Mouse (Mus musculus) hindbrain, embryonic 11.5 days (tissue): ENCODE data around the gene Bace2. TPM values are rescaled to one million over a fixed set of nuclear protein-coding genes. Genes with fewer than 3 reads are reported as not detected.
A peak's percentile ranks its signal among the peaks of the same experiment; 100 is the strongest.

ENCODE experiments used
- ATAC-seq: fragments of 200-750 bp; cut with Nextera tagmentation; 2 replicates; pipeline ENCODE4 v1.8.0; 2017; ENCODE audit warnings: mild to moderate bottlenecking, moderate TSS enrichment, moderate library complexity; ENCODE audit not compliant: low FRiP score
- DNase-seq: peaks from one replicate; pipeline ENCODE4 v3.0.0-alpha.2; 2015; ENCODE audit warnings: low spot score
- H3K27ac ChIP-seq: fragments of 300-500 bp; sonication (generic); 2 replicates; pipeline ENCODE4 v1.5.1; 2014; ENCODE audit warnings: mild to moderate bottlenecking, low read depth, low read length
- H3K27me3 ChIP-seq: fragments of 300-500 bp; sonication (generic); 2 replicates; pipeline ENCODE4 v1.6.1; 2014; ENCODE audit warnings: mild to moderate bottlenecking, low read length, moderate library complexity, mixed read lengths; ENCODE audit not compliant: control insufficient read depth, insufficient read depth
- H3K36me3 ChIP-seq: fragments of 300-500 bp; sonication (generic); 2 replicates; pipeline ENCODE4 v1.6.1; 2014; ENCODE audit warnings: mild to moderate bottlenecking, low read length, moderate library complexity, mixed read lengths; ENCODE audit not compliant: control insufficient read depth, insufficient read depth
- H3K4me1 ChIP-seq: fragments of 300-500 bp; sonication (generic); replicated peaks from 2 replicates; pipeline ENCODE4 v1.6.1; 2014; ENCODE audit warnings: low read length, mixed read lengths; ENCODE audit not compliant: control insufficient read depth, insufficient read depth
- H3K4me2 ChIP-seq: fragments of 300-500 bp; sonication (generic); replicated peaks from 2 replicates; pipeline ENCODE4 v1.6.1; 2014; ENCODE audit warnings: mild to moderate bottlenecking, low read depth, low read length
- H3K4me3 ChIP-seq: fragments of 300-500 bp; sonication (generic); 2 replicates; pipeline ENCODE4 v1.5.1; 2014; ENCODE audit warnings: low read depth, low read length
- H3K9ac ChIP-seq: fragments of 300-500 bp; sonication (generic); 2 replicates; pipeline ENCODE4 v1.6.1; 2014; ENCODE audit warnings: low read depth, low read length
- H3K9me3 ChIP-seq: fragments of 300-500 bp; sonication (generic); 2 replicates; pipeline ENCODE4 v1.6.1; 2016; ENCODE audit warnings: low read length; ENCODE audit not compliant: control insufficient read depth
- WGBS: fragments of 180-500 bp; shearing (Covaris S2); extraction: QIAGEN DNeasy Blood & Tissue Kit; methylation state at CpG from one replicate; pipeline ENCODE4 v1.1.7; 2014; 5-methylcytosine and 5-hydroxymethylcytosine counted together
- polyA plus RNA-seq: library from polyadenylated mRNA; unstranded; fragments of >200 nt; fragmentation: Nextera tagmentation; extraction: Ambion mirVana; gene quantifications from 2 replicates; pipeline ENCODE4 v1.2.1, GENCODE M21; 2014

The Bace2 gene
- polyA plus RNA-seq, 1 experiment from 2014 or later: 4.2 TPM

GRCm38 (mm10) chr16:97441967-97442366, 85.4 kb downstream of the Bace2 start:
- Histone ChIP-seq H3K36me3 (no peaks in the 10 kb centered on the region), H3K27me3 (no peaks in the 10 kb centered on the region), H3K4me1 (no peaks in the 10 kb centered on the region), H3K4me3 (no peak overlapping the region), H3K9ac (no peak overlapping the region), H3K27ac (no peak overlapping the region), H3K4me2 (no peak overlapping the region), H3K9me3 (no peaks in the 10 kb centered on the region)
- ATAC-seq (no peak), DNase-seq (no peak)
- WGBS: 86% methylated on average over 9 of the region's 9 CpGs

GRCm38 (mm10) chr16:97443670-97444263, 87.2 kb downstream of the Bace2 start:
- no peak overlapping the region for H3K27ac ChIP-seq
- no peaks in the 10 kb centered on the region for H3K36me3 ChIP-seq
- H3K4me1 ChIP-seq: no peaks in the 10 kb centered on the region
- H3K4me3 ChIP-seq: no peak overlapping the region
- ATAC-seq (no peak), DNase-seq (peak; percentile 77)
- no peaks in the 10 kb centered on the region for H3K27me3 ChIP-seq
- WGBS: 53% methylated on average over 14 of the region's 14 CpGs
- H3K9me3 ChIP-seq: no peaks in the 10 kb centered on the region
- no peak overlapping the region for H3K4me2 ChIP-seq
- H3K9ac ChIP-seq: no peak overlapping the region

DNA sequence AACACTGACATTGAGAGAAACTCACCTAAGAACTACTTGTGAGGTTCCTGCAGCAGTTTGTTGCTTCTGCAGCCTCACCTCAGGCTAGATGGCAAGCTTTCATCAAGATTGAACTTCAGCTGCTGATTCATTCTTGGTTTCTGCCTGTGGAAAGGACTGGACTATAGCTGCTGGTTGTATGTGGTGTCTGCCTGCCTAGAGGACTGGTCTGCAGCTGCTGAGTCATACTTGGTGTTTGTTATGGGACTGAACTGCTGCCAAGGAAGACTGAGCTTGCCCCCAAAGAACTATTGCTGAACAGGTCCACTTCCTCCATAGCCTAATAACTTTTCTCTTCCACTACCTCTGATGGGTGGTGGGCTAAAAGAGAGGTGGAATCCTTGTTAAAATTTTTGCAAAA, 90.8 kb downstream of the Bace2 start:
- H3K36me3 ChIP-seq: no peaks in the 10 kb centered on the region

GRCm38 (mm10) chr16:97459831-97460230, 103.3 kb downstream of the Bace2 start:
- no peak for DNase-seq
- Histone ChIP-seq H3K9me3 (no peaks in the 10 kb centered on the region), H3K4me3 (no peak overlapping the region), H3K27ac (no peak overlapping the region), H3K9ac (no peak overlapping the region), H3K27me3 (no peaks in the 10 kb centered on the region), H3K4me2 (no peak overlapping the region), H3K36me3 (no peaks in the 10 kb centered on the region), H3K4me1 (no peaks in the 10 kb centered on the region)
- no peak for ATAC-seq
- WGBS: 79% methylated on average over 1 of the region's 1 CpGs

More for the DNA sequence above, 90.8 kb downstream of the Bace2 start:
- Histone ChIP-seq H3K27ac (no peak overlapping the region), H3K9me3 (no peaks in the 10 kb centered on the region), H3K9ac (no peak overlapping the region), H3K4me1 (no peaks in the 10 kb centered on the region), H3K27me3 (no peaks in the 10 kb centered on the region), H3K4me3 (no peak overlapping the region), H3K4me2 (no peak overlapping the region)
- no peak for DNase-seq
- ATAC-seq: no peak

- no peaks in the 10 kb centered on the region for H3K36me3 ChIP-seq
- no peaks in the 10 kb centered on the region for H3K4me1 ChIP-seq
- H3K4me2 ChIP-seq: no peak overlapping the region
- 84% methylated on average over 2 of the region's 2 CpGs for WGBS
- no peaks in the 10 kb centered on the region for H3K9me3 ChIP-seq
- no peak overlapping the region for H3K27ac ChIP-seq
- no peak overlapping the region for H3K4me3 ChIP-seq
- DNase-seq (no peak), ATAC-seq (no peak)
- no peaks in the 10 kb centered on the region for H3K27me3 ChIP-seq
- H3K9ac ChIP-seq: no peak overlapping the region
Measured at GRCm38 (mm10) chr16:97461271-97461670, 104.7 kb downstream of the Bace2 start.

GRCm38 (mm10) chr16:97462481-97463181, 106.1 kb downstream of the Bace2 start, which contains the start of gene Mx1:
Gene Mx1 (minus strand): TSS chr16:97462907.
- Histone ChIP-seq H3K27ac (no peak within 1 kb of the TSS), H3K4me3 (no peak within 1 kb of the TSS), H3K36me3 (no peaks in the 10 kb centered on the region), H3K4me1 (no peaks in the 10 kb centered on the region), H3K9me3 (no peaks in the 10 kb centered on the region), H3K27me3 (no peaks in the 10 kb centered on the region), H3K4me2 (no peak within 1 kb of the TSS), H3K9ac (no peak within 1 kb of the TSS)
- DNase-seq: peak; percentile 7
- 34% methylated on average over 4 of the region's 4 CpGs for WGBS
- no peak; the same call in 1 of the 2 replicates for ATAC-seq

DNA sequence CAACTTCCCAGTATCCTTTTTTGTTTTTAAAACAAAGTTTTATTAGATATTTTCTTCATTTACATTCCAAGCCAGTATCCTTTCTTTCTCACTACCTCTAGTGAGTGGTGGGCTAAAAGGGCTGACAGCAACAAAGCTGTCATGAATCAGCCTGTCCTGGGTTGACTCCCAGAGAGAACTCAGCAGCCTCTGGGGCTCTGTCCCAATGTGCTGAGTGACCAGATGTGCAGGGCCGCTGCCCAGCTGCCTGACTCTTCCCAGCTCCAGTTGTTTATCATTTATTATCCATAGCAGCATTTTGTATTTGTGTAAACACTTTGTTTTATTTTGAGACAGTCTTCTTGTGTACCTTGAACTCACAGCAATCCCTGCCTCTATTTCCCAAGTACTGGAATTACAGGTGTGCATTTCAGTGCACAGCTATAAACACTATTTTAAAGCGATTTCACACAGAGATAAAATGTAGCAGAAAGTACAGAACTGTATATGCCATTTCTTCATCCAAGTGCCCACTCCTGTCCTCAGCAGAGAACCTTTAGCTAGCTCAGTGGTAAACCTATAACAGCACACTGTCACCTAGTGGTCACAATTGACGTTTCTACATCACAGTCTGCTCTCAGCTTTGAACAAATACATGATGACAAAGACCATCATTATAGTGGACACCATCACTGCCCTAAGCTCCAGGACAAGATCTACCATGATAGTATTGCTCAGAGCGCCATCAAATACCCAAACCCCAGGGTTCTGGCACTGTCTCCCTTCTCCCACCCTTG, 109.8 kb downstream of the Bace2 start:
- ATAC-seq (no peak), DNase-seq (peak; percentile 21)
- no peak overlapping the region for H3K4me3 ChIP-seq
- H3K4me2 ChIP-seq: no peak overlapping the region
- WGBS: 61% methylated on average over 4 of the region's 4 CpGs
- H3K4me1 ChIP-seq: no peaks in the 10 kb centered on the region
- no peak overlapping the region for H3K9ac ChIP-seq
- H3K9me3 ChIP-seq: no peaks in the 10 kb centered on the region
- no peaks in the 10 kb centered on the region for H3K36me3 ChIP-seq
- no peak overlapping the region for H3K27ac ChIP-seq
- H3K27me3 ChIP-seq: no peaks in the 10 kb centered on the region

DNA sequence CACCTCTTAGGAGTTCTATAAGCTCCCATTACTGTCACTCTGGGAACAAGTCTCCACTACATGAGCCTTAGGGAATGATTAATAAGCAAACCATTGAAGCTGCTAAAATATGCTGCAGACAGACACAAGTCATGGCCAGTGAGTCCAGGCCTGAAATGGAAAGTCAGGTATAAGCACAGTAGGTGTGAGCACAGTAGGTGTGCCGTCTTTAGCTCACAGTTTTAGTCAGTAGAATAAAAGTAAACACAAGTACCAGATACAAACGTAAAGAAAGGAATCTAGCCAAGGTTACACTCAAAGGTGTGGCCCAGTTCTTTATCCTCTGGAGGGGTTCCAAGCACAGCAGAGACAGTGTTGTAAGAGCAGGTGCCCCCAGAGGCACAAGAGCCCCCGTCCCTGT, 110.9 kb downstream of the Bace2 start:
- Histone ChIP-seq H3K27ac (no peak overlapping the region), H3K9me3 (no peaks in the 10 kb centered on the region), H3K27me3 (no peaks in the 10 kb centered on the region), H3K9ac (no peak overlapping the region), H3K4me2 (no peak overlapping the region), H3K36me3 (no peaks in the 10 kb centered on the region), H3K4me3 (no peak overlapping the region), H3K4me1 (no peaks in the 10 kb centered on the region)
- 86% methylated on average over 3 of the region's 3 CpGs for WGBS
- no peak for DNase-seq
- ATAC-seq: no peak
